Mouse (Mus musculus) stomach, postnatal 0 days (tissue): ENCODE measurements around the gene Pced1b.

Experiments
- CTCF ChIP-seq: IDR thresholded peaks from 2 replicates; pipeline ENCODE4 v1.5.1; 2016; ENCODE audit warnings: antibody characterized with exemption, low read depth, mild to moderate bottlenecking, moderate library complexity
- EP300 ChIP-seq: optimal IDR thresholded peaks from 2 replicates; pipeline ENCODE3; 2016; ENCODE audit warnings: antibody characterized with exemption

DNA sequence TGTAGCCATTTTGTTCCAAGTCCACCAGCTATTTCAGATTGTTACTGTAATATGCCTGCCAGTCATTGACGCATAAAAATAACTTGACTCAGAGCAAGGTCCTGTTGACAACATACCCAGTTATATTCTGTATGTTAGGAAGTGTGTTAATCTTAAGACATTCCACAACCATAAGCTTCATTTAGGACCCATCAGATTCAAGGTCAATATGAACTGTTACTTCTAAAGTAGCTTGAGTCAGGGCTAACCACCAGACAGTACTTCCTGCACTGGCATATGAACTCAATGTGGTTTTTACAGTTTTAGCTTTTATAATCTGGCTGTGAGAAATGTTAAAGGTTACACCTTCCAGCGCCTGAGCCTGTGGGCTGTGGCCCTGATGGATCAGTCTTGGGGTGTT, 173.4 kb downstream of the Pced1b start:
- TF ChIP-seq CTCF (no peak), EP300 (no peak)
